Mouse (Mus musculus): ENCODE measurements around the gene Sema3f. TPM values are rescaled to one million over a fixed set of nuclear protein-coding genes. Genes with fewer than 3 reads are reported as not detected.

The Sema3f gene
- polyA plus RNA-seq, 1 experiment from 2014 or later = 21.3 TPM

DNA sequence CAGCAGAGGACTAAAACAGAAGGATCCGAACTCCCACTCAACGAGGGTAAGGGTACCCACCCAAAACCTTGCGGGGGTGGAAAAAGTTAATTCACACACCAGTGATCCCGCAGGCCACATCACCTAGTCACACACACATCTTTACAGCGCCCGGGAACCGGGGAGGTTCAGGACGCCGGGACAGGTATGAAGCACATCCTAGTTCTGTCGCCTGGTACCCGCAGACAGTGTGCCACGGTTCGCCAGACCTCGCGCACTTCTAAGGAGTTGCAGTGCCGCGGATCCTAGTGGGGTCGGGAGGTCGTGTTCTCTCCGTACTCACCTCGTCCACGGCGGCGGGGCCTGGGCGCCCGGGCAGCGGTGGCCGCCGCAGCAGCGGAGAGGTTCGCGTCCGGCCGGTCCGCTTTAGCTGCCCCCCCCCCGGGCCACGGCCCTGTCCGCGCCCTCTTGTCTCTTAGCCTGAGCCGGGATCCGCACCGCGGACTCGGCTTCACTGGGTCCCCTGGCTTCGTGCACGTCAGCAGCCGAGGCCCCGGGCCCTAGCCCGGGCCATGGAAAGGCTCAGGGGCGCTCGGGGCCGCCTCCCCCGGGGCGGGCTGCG lies 1.1 kb downstream of the Sema3f start:
- H3K4me3 ChIP-seq (replicated peaks) = peak overlapping the region; percentile 73
- WGBS = under 1% methylated on average over 49 of the region's 55 CpGs
- H3K27me3 ChIP-seq (replicated peaks) = no peaks in the 10 kb centered on the region
- peak overlapping the region; percentile 94 for H3K27ac ChIP-seq
- ATAC-seq (ENCODE audit: insufficient read depth, low FRiP score, low read depth) = no peak
- H3K9me3 ChIP-seq = no peaks in the 10 kb centered on the region
- H3K36me3 ChIP-seq = no peaks in the 10 kb centered on the region
- peaks cover 43% of the 10 kb centered on the region for H3K4me1 ChIP-seq
- peak overlapping the region; percentile 93 for H3K4me2 ChIP-seq
- peak overlapping the region; percentile 93 for H3K9ac ChIP-seq

DNA sequence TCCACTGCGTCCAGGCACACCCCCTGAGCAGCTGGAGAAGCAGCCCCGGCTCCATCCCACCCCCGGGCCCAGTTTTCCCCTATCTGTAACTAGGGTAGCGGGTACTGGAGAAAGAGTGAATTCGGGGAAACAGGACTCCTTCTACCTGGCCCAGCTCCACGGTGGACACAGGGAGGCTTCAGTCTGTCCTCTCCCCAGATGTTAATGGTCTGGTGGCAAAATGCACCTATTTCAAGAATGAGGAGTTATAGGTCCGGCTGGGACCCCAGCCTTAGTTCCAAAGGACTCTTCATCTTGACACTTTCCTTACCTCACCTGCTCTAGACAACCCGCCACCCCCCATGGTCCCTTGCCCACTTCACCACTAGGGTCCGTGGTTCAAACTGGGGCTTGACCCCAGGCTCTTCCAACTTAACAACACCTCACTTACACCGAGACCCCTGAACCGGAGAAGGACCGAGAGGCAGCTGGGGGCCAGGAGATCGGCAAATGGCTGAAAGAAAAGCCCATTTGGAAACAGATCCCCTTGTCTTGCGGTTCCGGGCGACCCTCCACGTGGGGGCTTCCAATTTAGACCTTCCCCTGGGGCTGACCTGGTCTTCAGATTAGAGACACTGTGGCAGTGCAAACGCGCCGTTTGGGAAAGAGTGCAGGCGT lies 1.7 kb downstream of the Sema3f start:
- H3K4me1 ChIP-seq = peaks cover 43% of the 10 kb centered on the region
- peak overlapping the region; percentile 94 for H3K27ac ChIP-seq
- WGBS = 4% methylated on average over 21 of the region's 21 CpGs

DNA sequence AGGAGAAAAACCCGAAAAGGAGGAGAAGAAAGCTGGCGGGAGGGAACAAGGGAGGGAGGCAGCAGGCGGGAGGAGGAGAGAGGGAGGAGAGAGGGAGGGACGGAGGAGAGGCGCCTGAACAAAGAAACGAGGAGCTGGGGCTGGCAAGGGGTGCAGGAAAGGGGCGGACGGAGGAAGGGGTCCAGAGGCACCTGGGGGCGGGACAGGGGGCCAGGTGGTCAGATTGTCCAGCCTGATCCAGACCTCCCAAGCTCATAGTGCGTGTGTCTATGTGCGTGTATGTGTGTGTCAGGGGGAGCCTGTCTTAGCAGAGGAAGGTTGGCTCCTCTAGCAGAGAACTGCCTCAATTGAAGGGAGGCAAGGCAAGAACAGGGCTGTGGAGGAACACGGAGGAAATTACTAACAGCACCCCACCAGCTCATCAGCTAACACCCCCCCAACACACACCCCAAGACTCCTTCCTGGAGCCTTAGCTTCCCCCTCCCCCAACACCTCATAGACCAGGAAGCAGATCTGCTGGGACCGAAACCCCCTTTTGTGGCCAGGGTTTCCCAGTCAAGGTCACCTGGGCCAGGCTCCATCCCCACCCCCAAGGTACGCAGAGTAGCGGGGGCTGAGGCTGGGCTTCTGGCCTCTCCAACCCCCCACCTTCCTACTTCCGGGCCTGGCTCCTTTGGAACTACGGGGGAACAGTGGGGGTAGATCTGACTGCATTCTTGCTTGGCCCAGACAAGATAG lies 2.4 kb downstream of the Sema3f start:
- peak overlapping the region; percentile 93 for H3K4me2 ChIP-seq
- peak overlapping the region; percentile 93 for H3K9ac ChIP-seq
- 0 out of 2 replicates have a peak, but pooled peaks have one; percentile 12 for ATAC-seq (ENCODE audit: insufficient read depth, low FRiP score, low read depth)
- H3K9me3 ChIP-seq = no peaks in the 10 kb centered on the region
- H3K27ac ChIP-seq = peak overlapping the region; percentile 94
- 3% methylated on average over 16 of the region's 17 CpGs for WGBS
- H3K27me3 ChIP-seq (replicated peaks) = no peaks in the 10 kb centered on the region
- H3K4me3 ChIP-seq (replicated peaks) = peak overlapping the region; percentile 73
- peaks cover 48% of the 10 kb centered on the region for H3K4me1 ChIP-seq
- no peaks in the 10 kb centered on the region for H3K36me3 ChIP-seq

More for the DNA sequence above, 1.7 kb downstream of the Sema3f start:
- Histone ChIP-seq H3K4me2 (peak overlapping the region; percentile 93), H3K4me3 (replicated peaks) (peak overlapping the region; percentile 73), H3K27me3 (replicated peaks) (no peaks in the 10 kb centered on the region), H3K36me3 (no peaks in the 10 kb centered on the region), H3K9ac (peak overlapping the region; percentile 93), H3K9me3 (no peaks in the 10 kb centered on the region)
- no peak for ATAC-seq (ENCODE audit: insufficient read depth, low FRiP score, low read depth)

DNA sequence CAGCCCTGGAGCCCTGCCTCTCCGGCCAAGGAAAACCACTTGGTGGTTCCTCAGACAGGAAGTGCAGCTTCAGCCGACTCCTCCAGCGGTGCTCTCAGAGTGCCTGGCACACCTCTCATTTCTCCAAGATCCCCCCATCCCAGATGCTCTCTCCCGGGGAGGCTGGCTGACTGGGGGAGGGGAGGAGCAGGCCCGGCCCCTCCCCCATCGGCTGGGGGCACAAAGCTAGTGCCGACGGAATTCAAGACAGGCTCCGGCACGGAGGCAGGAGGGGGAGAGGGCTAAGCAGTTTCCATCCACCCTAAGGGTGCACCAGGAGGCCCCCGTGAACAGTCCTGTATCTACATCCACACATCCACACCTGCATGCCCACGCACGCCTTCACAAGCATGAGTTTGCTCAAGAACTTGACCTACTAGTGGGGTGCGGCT lies 3.5 kb downstream of the Sema3f start:
- Histone ChIP-seq H3K4me3 (replicated peaks) (peak overlapping the region; percentile 73), H3K27me3 (replicated peaks) (no peaks in the 10 kb centered on the region), H3K9me3 (no peaks in the 10 kb centered on the region), H3K4me1 (peaks cover 57% of the 10 kb centered on the region), H3K4me2 (peak overlapping the region; percentile 93), H3K9ac (peak overlapping the region; percentile 23), H3K27ac (peak overlapping the region; percentile 94), H3K36me3 (no peaks in the 10 kb centered on the region)
- WGBS = 5% methylated on average over 14 of the region's 14 CpGs
- no peak for ATAC-seq (ENCODE audit: insufficient read depth, low FRiP score, low read depth)

DNA sequence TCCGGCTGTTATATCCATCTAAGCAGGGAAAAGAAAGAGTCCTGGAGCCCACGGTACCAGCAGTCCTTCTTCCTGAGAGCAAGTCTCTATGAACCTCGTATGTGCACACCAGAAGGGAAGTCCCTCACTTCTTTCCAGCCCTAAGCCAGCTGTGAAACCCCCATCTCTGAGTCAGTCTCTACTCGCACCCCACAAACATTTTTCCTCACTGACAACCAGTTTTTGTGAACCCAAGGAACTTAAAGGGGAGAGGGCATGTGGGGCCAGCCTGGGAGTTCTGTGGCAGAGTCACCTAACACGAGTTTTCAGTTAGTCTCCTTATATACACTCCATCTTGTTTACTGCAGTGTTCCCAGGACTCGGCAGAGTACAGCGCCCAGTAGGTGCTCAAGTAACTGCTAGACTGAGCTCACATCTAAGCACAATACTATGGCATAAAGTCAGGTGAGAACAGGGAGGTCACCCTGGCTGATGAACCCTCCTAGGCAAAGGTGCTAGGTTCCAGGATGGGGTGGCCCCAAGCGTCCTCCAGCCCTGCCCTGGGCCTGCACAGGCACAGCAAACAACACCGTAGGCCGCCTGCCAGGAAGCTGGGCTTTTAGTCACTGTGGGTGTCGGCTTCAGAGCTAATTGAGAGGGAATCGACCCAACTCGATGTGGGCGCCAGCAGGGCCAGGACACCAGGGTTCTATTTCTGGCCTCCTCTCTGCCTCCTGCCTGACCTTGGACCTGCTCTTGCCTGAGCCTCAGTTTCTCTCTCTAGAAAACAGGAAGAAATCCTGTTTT lies 6.7 kb downstream of the Sema3f start:
- Histone ChIP-seq H3K9ac (no peak overlapping the region), H3K4me2 (no peak overlapping the region), H3K36me3 (no peaks in the 10 kb centered on the region), H3K4me3 (replicated peaks) (no peak overlapping the region), H3K9me3 (no peaks in the 10 kb centered on the region), H3K27me3 (replicated peaks) (no peaks in the 10 kb centered on the region), H3K4me1 (peaks cover 84% of the 10 kb centered on the region), H3K27ac (peak overlapping the region; percentile 73)
- 45% methylated on average over 14 of the region's 14 CpGs for WGBS
- ATAC-seq (ENCODE audit: insufficient read depth, low FRiP score, low read depth) = no peak

DNA sequence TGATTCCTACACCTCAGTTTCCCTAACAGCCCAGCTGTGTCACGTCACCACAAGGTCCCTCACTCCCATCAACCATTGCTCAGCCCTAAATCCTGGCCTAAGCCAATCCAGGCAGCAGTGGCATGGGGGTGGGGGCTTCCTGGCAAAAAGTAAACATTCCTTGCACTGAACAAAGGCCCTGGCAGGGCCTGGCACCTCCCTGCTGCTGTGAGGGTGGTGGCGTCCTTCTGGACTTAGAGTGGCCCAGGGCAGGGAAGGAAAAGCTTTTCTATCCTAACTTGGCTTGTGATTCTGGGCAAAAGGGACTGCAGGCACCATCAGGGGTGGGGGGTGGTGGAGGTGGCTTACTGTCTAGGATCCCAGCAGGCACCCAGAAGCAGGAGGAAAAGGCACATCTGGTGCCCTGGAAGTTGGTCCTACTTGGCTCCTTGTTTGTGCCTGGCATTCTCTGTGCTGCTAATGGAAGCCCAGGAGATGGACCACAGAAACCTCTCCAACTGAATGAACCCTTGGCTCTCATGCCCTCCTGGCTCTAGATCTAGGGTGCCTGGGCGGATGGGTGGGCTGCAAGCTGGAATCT lies 7.6 kb downstream of the Sema3f start:
- Histone ChIP-seq H3K4me2 (no peak overlapping the region), H3K36me3 (no peaks in the 10 kb centered on the region), H3K4me1 (peaks cover 92% of the 10 kb centered on the region), H3K9me3 (no peaks in the 10 kb centered on the region), H3K27ac (peak overlapping the region; percentile 73), H3K9ac (no peak overlapping the region), H3K27me3 (replicated peaks) (no peaks in the 10 kb centered on the region), H3K4me3 (replicated peaks) (no peak overlapping the region)
- 76% methylated on average over 3 of the region's 3 CpGs for WGBS
- no peak for ATAC-seq (ENCODE audit: insufficient read depth, low FRiP score, low read depth)

DNA sequence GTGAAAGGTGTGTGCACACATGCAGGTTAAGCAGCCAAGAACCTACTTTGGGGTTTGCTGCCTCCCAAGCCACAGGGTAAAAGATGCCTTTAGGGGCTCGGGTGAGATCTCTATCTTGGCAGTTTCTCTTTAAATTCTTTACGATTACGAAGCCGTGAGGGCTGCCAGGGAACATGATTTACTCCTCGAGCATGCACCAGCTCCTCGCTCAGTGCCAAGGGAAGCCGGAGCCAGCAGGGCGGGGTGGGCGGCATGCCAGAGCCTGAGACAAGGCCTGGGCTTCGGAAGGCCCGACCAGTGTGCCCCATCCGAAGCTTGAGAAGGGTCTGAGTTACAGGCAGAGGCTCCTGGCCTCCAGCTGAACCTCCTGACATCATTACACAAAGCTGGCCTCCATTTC lies 8.7 kb downstream of the Sema3f start:
- ATAC-seq (ENCODE audit: insufficient read depth, low FRiP score, low read depth) = no peak
- Histone ChIP-seq H3K36me3 (no peaks in the 10 kb centered on the region), H3K27ac (peak overlapping the region; percentile 61), H3K9ac (no peak overlapping the region), H3K9me3 (no peaks in the 10 kb centered on the region), H3K4me3 (replicated peaks) (no peak overlapping the region), H3K4me1 (peaks cover 94% of the 10 kb centered on the region), H3K27me3 (replicated peaks) (no peaks in the 10 kb centered on the region), H3K4me2 (no peak overlapping the region; the same call in 1 of the 2 replicates)
- 36% methylated on average over 12 of the region's 12 CpGs for WGBS

DNA sequence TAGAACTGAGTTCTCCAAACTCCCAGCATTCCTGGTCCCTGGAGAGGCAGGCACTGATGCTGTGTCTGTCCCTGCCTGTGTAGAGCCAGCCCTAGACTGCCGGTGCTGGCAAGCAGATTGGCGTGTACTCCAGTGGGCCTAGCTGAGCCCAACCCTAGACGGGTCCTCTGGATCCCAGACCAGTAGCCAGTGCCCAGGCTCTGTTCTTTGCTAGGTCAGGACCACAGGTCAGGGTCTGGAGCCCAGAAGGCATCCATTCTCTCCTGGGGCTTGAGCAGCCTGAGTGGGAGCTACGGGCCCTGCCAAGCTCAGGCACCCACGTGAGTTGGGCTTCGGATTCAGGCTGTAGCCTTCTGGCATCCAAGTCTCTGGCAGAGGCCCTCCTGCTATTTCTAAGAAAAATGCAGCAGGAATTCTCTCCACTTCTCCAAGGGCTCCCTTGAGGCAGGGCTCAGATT lies 10.1 kb downstream of the Sema3f start:
- Histone ChIP-seq H3K9me3 (no peaks in the 10 kb centered on the region), H3K36me3 (no peaks in the 10 kb centered on the region), H3K27me3 (replicated peaks) (no peaks in the 10 kb centered on the region), H3K9ac (no peak overlapping the region), H3K4me3 (replicated peaks) (no peak overlapping the region), H3K27ac (peak overlapping the region; percentile 75), H3K4me2 (peak overlapping the region; percentile 36; the same call in 1 of the 2 replicates), H3K4me1 (peaks cover 83% of the 10 kb centered on the region)
- 31% methylated on average over 6 of the region's 6 CpGs for WGBS
- ATAC-seq (ENCODE audit: insufficient read depth, low FRiP score, low read depth) = no peak

DNA sequence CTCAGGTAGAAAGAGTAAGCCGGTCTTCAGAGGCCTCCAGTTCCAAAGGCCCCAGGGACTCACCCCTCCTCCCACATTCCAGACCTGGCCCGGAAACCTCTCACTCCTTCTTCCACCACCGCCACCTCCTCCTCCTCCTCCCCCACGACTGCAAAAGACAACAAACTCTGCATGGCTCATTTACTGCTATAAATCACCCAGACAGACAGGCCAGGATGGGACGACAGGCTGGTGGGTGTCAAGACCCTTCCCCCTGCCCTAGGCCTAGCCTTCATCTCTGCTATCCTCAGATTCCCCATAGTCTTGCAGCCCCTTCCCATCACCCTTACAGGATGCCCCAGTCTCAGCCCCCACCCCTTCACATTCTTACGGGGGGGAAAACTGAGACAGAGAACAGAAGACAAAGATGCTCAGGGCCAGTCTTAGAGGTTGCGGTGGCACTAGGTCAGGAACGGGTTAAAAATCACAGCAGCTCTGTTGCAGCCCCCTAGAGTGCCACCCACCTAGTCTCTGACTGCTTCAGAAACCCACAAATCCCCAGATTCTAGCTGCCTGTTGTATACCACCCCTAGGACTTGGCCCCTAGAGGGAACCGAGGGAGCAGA lies 10.8 kb downstream of the Sema3f start:
- H3K4me1 ChIP-seq = peaks cover 85% of the 10 kb centered on the region

DNA sequence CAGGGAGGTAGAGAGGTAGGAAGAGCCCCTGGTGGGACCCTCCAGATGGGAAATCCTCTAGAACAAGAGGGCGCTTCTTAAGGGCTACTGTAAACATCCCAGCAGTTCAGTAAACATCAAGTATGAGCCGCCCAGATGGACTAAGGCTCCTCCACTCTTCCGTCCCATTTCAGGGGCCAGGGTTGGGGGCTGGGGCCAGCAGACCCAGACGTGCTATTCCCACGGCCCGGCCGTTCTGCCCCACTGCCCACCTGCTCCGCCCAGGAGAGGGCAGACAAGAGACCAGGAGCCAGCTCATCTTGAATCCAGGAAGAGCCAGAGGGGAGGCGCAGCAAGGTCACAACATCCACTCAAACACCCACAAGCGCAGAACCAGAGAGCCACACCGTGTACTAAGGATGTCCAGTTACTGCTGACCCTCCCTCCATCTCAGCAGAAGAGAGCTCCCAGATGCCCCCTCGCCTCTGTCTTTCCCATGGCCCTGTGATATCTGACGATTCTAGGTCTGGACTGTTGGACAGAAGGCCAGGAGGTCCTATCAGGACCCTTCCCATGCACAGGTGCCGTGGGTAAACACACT lies 11.6 kb downstream of the Sema3f start:
- no peaks in the 10 kb centered on the region for H3K9me3 ChIP-seq
- peak overlapping the region; percentile 75 for H3K27ac ChIP-seq
- H3K9ac ChIP-seq = no peak overlapping the region
- no peaks in the 10 kb centered on the region for H3K27me3 ChIP-seq (replicated peaks)
- H3K36me3 ChIP-seq = no peaks in the 10 kb centered on the region
- 19% methylated on average over 14 of the region's 14 CpGs for WGBS
- H3K4me2 ChIP-seq = peak overlapping the region; percentile 36
- H3K4me3 ChIP-seq (replicated peaks) = no peak overlapping the region
- ATAC-seq (ENCODE audit: insufficient read depth, low FRiP score, low read depth) = no peak
- H3K4me1 ChIP-seq = peaks cover 79% of the 10 kb centered on the region

More for the DNA sequence above, 10.8 kb downstream of the Sema3f start:
- peak overlapping the region; percentile 75 for H3K27ac ChIP-seq
- H3K9me3 ChIP-seq = no peaks in the 10 kb centered on the region
- 0 out of 2 replicates have a peak overlapping the region, but pooled peaks have one; percentile 1 for H3K4me3 ChIP-seq (replicated peaks)
- no peak for ATAC-seq (ENCODE audit: insufficient read depth, low FRiP score, low read depth)
- no peak overlapping the region for H3K9ac ChIP-seq
- WGBS = 13% methylated on average over 9 of the region's 9 CpGs
- no peaks in the 10 kb centered on the region for H3K36me3 ChIP-seq
- H3K27me3 ChIP-seq (replicated peaks) = no peaks in the 10 kb centered on the region
- H3K4me2 ChIP-seq = peak overlapping the region; percentile 36
